Mouse (Mus musculus): ENCODE data around the gene Acp5.

- no peak for TF ChIP-seq CTCF (IDR thresholded peaks at IDR 0.05; ENCODE audit: control insufficient read depth, insufficient read depth, insufficient read length)
- TF ChIP-seq CEBPB (IDR thresholded peaks at IDR 0.05; ENCODE audit: low read depth) = no peak
- no peak for TF ChIP-seq MAX (IDR thresholded peaks at IDR 0.05)
- no peak for TF ChIP-seq USF1 (IDR thresholded peaks at IDR 0.05; ENCODE audit: low read depth)
Observed at GRCm38 (mm10) chr9:22124169-22124568, 11.3 kb downstream of the Acp5 start.
